ENCODE assay signal across 9 mouse cellular contexts in the genomic region with DNA sequence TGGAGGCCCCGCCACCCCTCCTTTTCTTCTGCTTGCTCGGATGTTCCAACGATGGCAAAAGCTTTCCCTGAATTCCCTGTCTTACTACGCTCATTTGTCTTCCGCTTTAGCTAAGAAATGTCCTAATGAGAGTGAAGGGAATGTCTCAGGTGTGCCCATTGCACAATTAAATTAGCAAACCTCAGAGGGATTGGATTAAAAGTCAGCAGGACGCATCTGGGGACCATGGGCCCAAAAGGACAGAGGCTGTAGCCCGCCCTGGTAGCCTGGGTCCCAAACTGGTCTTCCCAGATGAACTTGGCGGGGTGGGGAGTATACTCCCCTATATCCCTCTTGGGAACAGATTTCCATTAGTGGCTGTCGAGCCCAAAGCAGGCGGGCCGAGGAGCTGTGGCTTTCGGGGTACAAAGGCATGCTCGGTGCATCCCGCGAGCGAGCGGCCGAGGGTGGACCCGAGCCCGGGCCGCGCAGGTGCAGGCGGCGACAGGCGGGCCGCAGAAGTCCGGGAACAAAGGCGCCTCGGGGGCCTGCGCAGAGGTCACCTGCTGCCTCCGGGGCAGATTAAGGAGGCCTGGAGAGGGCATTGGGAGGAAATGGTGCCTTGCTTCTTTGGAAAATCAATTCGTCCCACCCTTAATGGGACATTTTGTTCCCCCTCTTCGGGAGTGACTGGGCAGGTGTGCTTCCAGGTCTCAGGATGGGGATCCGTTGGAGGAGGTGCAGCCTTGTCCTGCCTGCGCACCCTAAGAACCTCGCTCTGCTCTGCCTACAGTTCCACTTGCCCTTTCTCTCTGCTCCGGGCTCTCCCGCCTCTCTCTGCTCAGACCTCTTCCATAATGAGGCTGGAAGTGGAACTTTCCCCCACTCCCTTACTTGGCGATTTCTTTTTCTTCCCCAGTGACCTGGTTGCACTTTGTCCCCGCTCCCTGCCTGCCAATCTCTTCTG.
DNase-seq lines count a peak whose midpoint lies in the region; ATAC-seq and TF ChIP-seq lines count a peak whose summit lies in the region.
"Had no signal": no experiment of that assay in that cellular context is flagged by ENCODE, and none has a peak within 500 bp of the region (broad histone marks: within the 10 kb centered on the region; RNA-seq: fewer than 3 reads in every experiment).

No protein-coding gene starts in this region.

- no peak for DNase-seq in heart, adult 9 months (ENCODE audit: low spot score in 2 of 2)
- peak; percentile 49 for DNase-seq in embryonic facial prominence, embryonic 14.5 days (ENCODE audit: low spot score)
- DNase-seq in kidney, adult 9 months = peak; percentile 79
- DNase-seq in midbrain, postnatal 0 days (ENCODE audit: low spot score) = no peak
- no peak for DNase-seq in spleen, adult 18-20 months
- DNase-seq in cerebellum, adult 2 months = no peak
- DNase-seq in ovary, adult 18-20 months (ENCODE audit: low spot score) = no peak
- DNase-seq: cerebellum, postnatal 10 days had no signal

- H3K4me2 ChIP-seq in heart, embryonic 13.5 days = peak overlapping the region; percentile 61
- H3K4me2 ChIP-seq in embryonic facial prominence, embryonic 14.5 days (ENCODE audit: low read depth, low read length) = peak overlapping the region; percentile 38
- 0 out of 2 replicates have a peak overlapping the region, but pooled peaks have one; percentile 28 for H3K4me2 ChIP-seq in midbrain, postnatal 0 days (ENCODE audit: low read depth, low read length, poor library complexity, severe bottlenecking)

- H3K4me1 ChIP-seq in heart, embryonic 13.5 days = peaks cover 15% of the 10 kb centered on the region
- H3K4me1 ChIP-seq in embryonic facial prominence, embryonic 14.5 days (ENCODE audit: control insufficient read depth, insufficient read depth, low read length) = no peaks in the 10 kb centered on the region
- H3K4me1 ChIP-seq in midbrain, postnatal 0 days (ENCODE audit: insufficient read depth, low read length) = no peaks in the 10 kb centered on the region
- no peaks in the 10 kb centered on the region; the same call in 1 of the 2 replicates for H3K4me1 ChIP-seq in cerebellum, adult 2 months (ENCODE audit: control insufficient read depth, insufficient read depth, low read length)

- peaks cover 3% of the 10 kb centered on the region; the same call in 1 of the 2 replicates for H3K9me3 ChIP-seq in heart, embryonic 13.5 days
- H3K9me3 ChIP-seq in embryonic facial prominence, embryonic 14.5 days (ENCODE audit: control insufficient read depth, low read length) = no peaks in the 10 kb centered on the region
- H3K9me3 ChIP-seq in midbrain, postnatal 0 days (ENCODE audit: low read length) = no peaks in the 10 kb centered on the region

- peak overlapping the region; percentile 33 for H3K4me3 ChIP-seq in heart, embryonic 13.5 days
- H3K4me3 ChIP-seq in embryonic facial prominence, embryonic 14.5 days (ENCODE audit: low read depth, low read length) = peak overlapping the region; percentile 17
- H3K4me3 ChIP-seq in midbrain, postnatal 0 days (ENCODE audit: low read depth, low read length) = peak overlapping the region; percentile 10; the same call in 1 of the 2 replicates
- H3K4me3 ChIP-seq in cerebellum, adult 2 months (replicated peaks; ENCODE audit: insufficient read depth, low read depth, low read length) = no peak overlapping the region

- no peaks in the 10 kb centered on the region for H3K36me3 ChIP-seq in heart, embryonic 13.5 days
- H3K36me3 ChIP-seq in embryonic facial prominence, embryonic 14.5 days (ENCODE audit: control insufficient read depth, insufficient read depth, low read length) = no peaks in the 10 kb centered on the region
- H3K36me3 ChIP-seq in midbrain, postnatal 0 days (ENCODE audit: insufficient read depth, low read length) = no peaks in the 10 kb centered on the region

- no peak overlapping the region for H3K27ac ChIP-seq in heart, embryonic 13.5 days (replicated peaks)
- H3K27ac ChIP-seq in embryonic facial prominence, embryonic 14.5 days (replicated peaks; ENCODE audit: low read depth, low read length) = no peak overlapping the region; the same call in 1 of the 2 replicates
- H3K27ac ChIP-seq in midbrain, postnatal 0 days (ENCODE audit: low read depth, low read length) = no peak overlapping the region
- no peak overlapping the region for H3K27ac ChIP-seq in cerebellum, adult 2 months (ENCODE audit: insufficient read depth, low read length)

- peaks cover 100% of the 10 kb centered on the region for H3K27me3 ChIP-seq in heart, embryonic 13.5 days (replicated peaks)
- H3K27me3 ChIP-seq in embryonic facial prominence, embryonic 14.5 days (replicated peaks; ENCODE audit: control insufficient read depth, insufficient read depth, low read length) = peaks cover 93% of the 10 kb centered on the region
- H3K27me3 ChIP-seq in midbrain, postnatal 0 days (ENCODE audit: insufficient read depth, low read length) = peaks cover 74% of the 10 kb centered on the region
- no peaks in the 10 kb centered on the region; the same call in 1 of the 2 replicates for H3K27me3 ChIP-seq in cerebellum, adult 2 months (ENCODE audit: control insufficient read depth, insufficient read depth, low read length)

- TF ChIP-seq POLR2A in cerebellum, adult 2 months (IDR thresholded peaks at IDR 0.05; ENCODE audit: borderline replicate concordance, insufficient read depth, low read length) = no peak

- H3K9ac ChIP-seq in heart, embryonic 13.5 days = no peak overlapping the region
- H3K9ac ChIP-seq in embryonic facial prominence, embryonic 14.5 days (ENCODE audit: low read depth, low read length) = no peak overlapping the region
- H3K9ac ChIP-seq in midbrain, postnatal 0 days (replicated peaks; ENCODE audit: low read length, poor library complexity, severe bottlenecking) = no peak overlapping the region

- ATAC-seq in heart, embryonic 13.5 days (ENCODE audit: extremely low read depth, insufficient number of reproducible peaks, low FRiP score, low TSS enrichment) = no peak
- ATAC-seq in embryonic facial prominence, embryonic 14.5 days (ENCODE audit: low read depth) = peak; percentile 76; the same call in 1 of the 2 replicates
- ATAC-seq in midbrain, postnatal 0 days (ENCODE audit: low FRiP score) = no peak

- TF ChIP-seq CTCF in midbrain, postnatal 0 days (IDR thresholded peaks at IDR 0.05) = no peak
- TF ChIP-seq CTCF in cerebellum, adult 2 months (IDR thresholded peaks at IDR 0.05; ENCODE audit: borderline replicate concordance, insufficient read depth, low read depth, low read length) = no peak

- WGBS in heart, embryonic 13.5 days = 3% methylated on average over 40 of the region's 40 CpGs
- WGBS in embryonic facial prominence, embryonic 14.5 days = 1% methylated on average over 39 of the region's 40 CpGs
- WGBS in midbrain, postnatal 0 days = 2% methylated on average over 40 of the region's 40 CpGs
- WGBS in cerebellum, adult 2 months = 3% methylated on average over 40 of the region's 40 CpGs

Comparison
In these comparisons a context has a peak if more than half of its experiments do, and no peak if none do; other contexts are left out.
1. DNase-seq: peak in embryonic facial prominence, embryonic 14.5 days (single experiment) and kidney, adult 9 months (single experiment); none in heart, adult 9 months (0 of 2), midbrain, postnatal 0 days (single experiment), spleen, adult 18-20 months (0 of 2), cerebellum, adult 2 months (0 of 2) and ovary, adult 18-20 months (single experiment).
2. Peak in every context shown above with its lines, with median percentiles within 50 percentile points of each other: H3K4me2 ChIP-seq.